Mouse (Mus musculus): ENCODE measurements around the gene Capza3.

GRCm38 (mm10) chr6:140081739-140082138 is 40.7 kb downstream of the Capza3 start:
- TF ChIP-seq CTCF (IDR thresholded peaks at IDR 0.05; ENCODE audit: low read depth, low read length) (no peak), POLR2A (IDR thresholded peaks at IDR 0.05; ENCODE audit: borderline replicate concordance, low read depth, low read length) (no peak)
